Mouse (Mus musculus): ENCODE results near the gene 1700028P14Rik. TPM values are rescaled to one million over a fixed set of nuclear protein-coding genes. Genes with fewer than 3 reads are reported as not detected.
A peak's percentile ranks its signal among the peaks of the same experiment; 100 is the strongest.

1700028P14Rik gene
- polyA plus RNA-seq, 1 experiment from 2014 or later = 0.62 TPM

GRCm38 (mm10) chr19:23578606-23579355 lies 73.8 kb downstream of the 1700028P14Rik start:
- Histone ChIP-seq H3K9ac (replicated peaks) (no peak overlapping the region), H3K36me3 (no peaks in the 10 kb centered on the region), H3K4me3 (replicated peaks) (no peak overlapping the region), H3K27ac (no peak overlapping the region), H3K27me3 (no peaks in the 10 kb centered on the region), H3K9me3 (no peaks in the 10 kb centered on the region), H3K4me2 (replicated peaks) (no peak overlapping the region), H3K4me1 (replicated peaks) (no peaks in the 10 kb centered on the region)
- 88% methylated on average over 11 of the region's 11 CpGs for WGBS
- no peak for ATAC-seq

GRCm38 (mm10) chr19:23576685-23577084 lies 75.9 kb downstream of the 1700028P14Rik start:
- H3K9me3 ChIP-seq = no peaks in the 10 kb centered on the region
- H3K4me3 ChIP-seq (replicated peaks) = no peak overlapping the region
- no peak overlapping the region for H3K4me2 ChIP-seq (replicated peaks)
- no peak overlapping the region for H3K9ac ChIP-seq (replicated peaks)
- no peaks in the 10 kb centered on the region for H3K36me3 ChIP-seq
- no peaks in the 10 kb centered on the region for H3K4me1 ChIP-seq (replicated peaks)
- 52% methylated on average over 4 of the region's 4 CpGs for WGBS
- no peak for ATAC-seq
- no peaks in the 10 kb centered on the region for H3K27me3 ChIP-seq
- no peak overlapping the region for H3K27ac ChIP-seq

- Histone ChIP-seq H3K4me1 (replicated peaks) (no peaks in the 10 kb centered on the region), H3K9me3 (no peaks in the 10 kb centered on the region), H3K4me3 (replicated peaks) (no peak overlapping the region), H3K9ac (replicated peaks) (no peak overlapping the region), H3K4me2 (replicated peaks) (no peak overlapping the region), H3K27me3 (no peaks in the 10 kb centered on the region), H3K27ac (no peak overlapping the region), H3K36me3 (no peaks in the 10 kb centered on the region)
- ATAC-seq = no peak
- WGBS = 93% methylated on average over 5 of the region's 5 CpGs
Measured at GRCm38 (mm10) chr19:23563693-23564092, 88.9 kb downstream of the 1700028P14Rik start.

GRCm38 (mm10) chr19:23562588-23562987 lies 90.0 kb downstream of the 1700028P14Rik start:
- no peaks in the 10 kb centered on the region for H3K36me3 ChIP-seq
- H3K9me3 ChIP-seq = no peaks in the 10 kb centered on the region
- WGBS = 96% methylated on average over 4 of the region's 4 CpGs
- no peak overlapping the region for H3K9ac ChIP-seq (replicated peaks)
- H3K27ac ChIP-seq = no peak overlapping the region
- H3K27me3 ChIP-seq = no peaks in the 10 kb centered on the region
- no peak for ATAC-seq
- no peak overlapping the region for H3K4me3 ChIP-seq (replicated peaks)
- no peak overlapping the region for H3K4me2 ChIP-seq (replicated peaks)
- H3K4me1 ChIP-seq (replicated peaks) = no peaks in the 10 kb centered on the region

GRCm38 (mm10) chr19:23562061-23562460 lies 90.6 kb downstream of the 1700028P14Rik start:
- Histone ChIP-seq H3K36me3 (no peaks in the 10 kb centered on the region), H3K9me3 (no peaks in the 10 kb centered on the region), H3K4me1 (replicated peaks) (no peaks in the 10 kb centered on the region), H3K9ac (replicated peaks) (no peak overlapping the region), H3K4me3 (replicated peaks) (no peak overlapping the region), H3K27ac (no peak overlapping the region), H3K4me2 (replicated peaks) (no peak overlapping the region), H3K27me3 (no peaks in the 10 kb centered on the region)
- ATAC-seq = no peak
- 87% methylated on average over 6 of the region's 6 CpGs for WGBS

- Histone ChIP-seq H3K36me3 (no peaks in the 10 kb centered on the region), H3K9me3 (no peaks in the 10 kb centered on the region), H3K4me2 (replicated peaks) (no peak overlapping the region), H3K27ac (no peak overlapping the region), H3K4me3 (replicated peaks) (no peak overlapping the region), H3K9ac (replicated peaks) (no peak overlapping the region), H3K27me3 (no peaks in the 10 kb centered on the region), H3K4me1 (replicated peaks) (no peaks in the 10 kb centered on the region)
- no peak for ATAC-seq
- WGBS = 78% methylated on average over 2 of the region's 2 CpGs
Measured at GRCm38 (mm10) chr19:23553450-23553849, 99.2 kb downstream of the 1700028P14Rik start.

- H3K4me3 ChIP-seq (replicated peaks) = no peak overlapping the region
- H3K27me3 ChIP-seq = no peaks in the 10 kb centered on the region
- H3K36me3 ChIP-seq = no peaks in the 10 kb centered on the region
- no peak overlapping the region for H3K27ac ChIP-seq
- ATAC-seq = no peak
- 0 out of 2 replicates have a peak, but pooled peaks cover 3% of the 10 kb centered on the region for H3K4me1 ChIP-seq (replicated peaks)
- H3K9ac ChIP-seq (replicated peaks) = no peak overlapping the region
- H3K4me2 ChIP-seq (replicated peaks) = no peak overlapping the region
- H3K9me3 ChIP-seq = no peaks in the 10 kb centered on the region
Measured at GRCm38 (mm10) chr19:23545604-23546003, 107.0 kb downstream of the 1700028P14Rik start.

GRCm38 (mm10) chr19:23543244-23544004 lies 109.2 kb downstream of the 1700028P14Rik start:
- Histone ChIP-seq H3K9me3 (no peaks in the 10 kb centered on the region), H3K36me3 (no peaks in the 10 kb centered on the region), H3K4me1 (replicated peaks) (0 out of 2 replicates have a peak, but pooled peaks cover 3% of the 10 kb centered on the region), H3K9ac (replicated peaks) (no peak overlapping the region), H3K4me2 (replicated peaks) (no peak overlapping the region), H3K27me3 (no peaks in the 10 kb centered on the region), H3K27ac (no peak overlapping the region), H3K4me3 (replicated peaks) (no peak overlapping the region)
- 0 out of 2 replicates have a peak, but pooled peaks have one; percentile 30 for ATAC-seq
- WGBS = 62% methylated on average over 11 of the region's 11 CpGs

GRCm38 (mm10) chr19:23542759-23543158 lies 109.9 kb downstream of the 1700028P14Rik start:
- H3K9me3 ChIP-seq = no peaks in the 10 kb centered on the region
- 84% methylated on average over 4 of the region's 4 CpGs for WGBS
- no peak overlapping the region for H3K4me2 ChIP-seq (replicated peaks)
- H3K36me3 ChIP-seq = no peaks in the 10 kb centered on the region
- H3K27me3 ChIP-seq = no peaks in the 10 kb centered on the region
- no peak overlapping the region for H3K27ac ChIP-seq
- H3K9ac ChIP-seq (replicated peaks) = no peak overlapping the region
- H3K4me1 ChIP-seq (replicated peaks) = 0 out of 2 replicates have a peak, but pooled peaks cover 3% of the 10 kb centered on the region
- no peak for ATAC-seq
- no peak overlapping the region for H3K4me3 ChIP-seq (replicated peaks)

- Histone ChIP-seq H3K4me2 (replicated peaks) (no peak overlapping the region), H3K9ac (replicated peaks) (no peak overlapping the region), H3K27ac (no peak overlapping the region), H3K4me3 (replicated peaks) (no peak overlapping the region), H3K4me1 (replicated peaks) (no peaks in the 10 kb centered on the region), H3K9me3 (no peaks in the 10 kb centered on the region), H3K36me3 (no peaks in the 10 kb centered on the region), H3K27me3 (no peaks in the 10 kb centered on the region)
- WGBS = 91% methylated on average over 3 of the region's 3 CpGs
- ATAC-seq = no peak
Measured at GRCm38 (mm10) chr19:23535700-23536099, 116.9 kb downstream of the 1700028P14Rik start.

- Histone ChIP-seq H3K9ac (replicated peaks) (no peak overlapping the region), H3K4me3 (replicated peaks) (no peak overlapping the region), H3K36me3 (no peaks in the 10 kb centered on the region), H3K27me3 (no peaks in the 10 kb centered on the region), H3K4me2 (replicated peaks) (no peak overlapping the region), H3K27ac (no peak overlapping the region), H3K9me3 (no peaks in the 10 kb centered on the region), H3K4me1 (replicated peaks) (no peaks in the 10 kb centered on the region)
- no peak for ATAC-seq
- 20% methylated on average over 4 of the region's 4 CpGs for WGBS
Measured at GRCm38 (mm10) chr19:23531899-23532298, 120.7 kb downstream of the 1700028P14Rik start.

GRCm38 (mm10) chr19:23523711-23524110 lies 128.9 kb downstream of the 1700028P14Rik start:
- ATAC-seq = no peak
- WGBS = 10% methylated on average over 1 of the region's 1 CpGs

More at GRCm38 (mm10) chr19:23523711-23524110, 128.9 kb downstream of the 1700028P14Rik start:
- Histone ChIP-seq H3K9ac (replicated peaks) (no peak overlapping the region), H3K36me3 (no peaks in the 10 kb centered on the region), H3K4me1 (replicated peaks) (no peaks in the 10 kb centered on the region), H3K9me3 (no peaks in the 10 kb centered on the region), H3K4me2 (replicated peaks) (no peak overlapping the region), H3K4me3 (replicated peaks) (no peak overlapping the region), H3K27ac (no peak overlapping the region), H3K27me3 (no peaks in the 10 kb centered on the region)

All from midbrain, embryonic 13.5 days (tissue).